In genomic region chr6:127475231-127475630, GRCm38 (mm10) we compare ENCODE assay signal across 13 mouse cellular contexts.
"Had no signal": no experiment of that assay in that cellular context is flagged by ENCODE, and none has a peak within 500 bp of the region (broad histone marks: within the 10 kb centered on the region; RNA-seq: fewer than 3 reads in every experiment).

No protein-coding gene starts in this region.

- H3K4me3 ChIP-seq: limb, embryonic 13.5 days; neural tube, embryonic 15.5 days had no signal

- DNase-seq: kidney, postnatal 36 days; layer of hippocampus, adult 9-11 months; layer of hippocampus, postnatal 36 days; lung, adult 18-20 months; lung, postnatal 36 days; right cerebral cortex, adult 18-20 months; right cerebral cortex, postnatal 25 days; thymus, postnatal 4 days had no signal

- H3K9ac ChIP-seq: limb, embryonic 13.5 days; liver, embryonic 14.5 days; neural tube, embryonic 15.5 days had no signal

- H3K27ac ChIP-seq: limb, embryonic 13.5 days; liver, embryonic 14.5 days; neural tube, embryonic 15.5 days; stomach, postnatal 0 days had no signal

- H3K4me1 ChIP-seq: limb, embryonic 13.5 days; neural tube, embryonic 15.5 days had no signal

- H3K9me3 ChIP-seq: limb, embryonic 13.5 days; neural tube, embryonic 15.5 days had no signal

- H3K4me2 ChIP-seq: limb, embryonic 13.5 days; neural tube, embryonic 15.5 days had no signal

- H3K27me3 ChIP-seq: limb, embryonic 13.5 days; neural tube, embryonic 15.5 days had no signal

- ATAC-seq: midbrain, embryonic 16.5 days had no signal
